Mouse (Mus musculus) spleen, adult 2 months (tissue): ENCODE results near the gene Ube2e1. TPM values are rescaled to one million over a fixed set of nuclear protein-coding genes. Genes with fewer than 3 reads are reported as not detected.
A peak's percentile ranks its signal among the peaks of the same experiment; 100 is the strongest.

ENCODE experiments used
- DNase-seq, 2 experiments: peaks; one replicate each; pipeline versions ENCODE4 v3.0.0 to v3.0.0-alpha.2; 2012 to 2021; ENCODE audit warnings: low spot score in 2 of 2, low read depth in 1 of 2
- H3K27ac ChIP-seq: fragments of 200-500 bp; 2 replicates; pipeline ENCODE4 v1.5.1; 2012; ENCODE audit warnings: low read length, inconsistent platforms; ENCODE audit not compliant: insufficient read depth
- H3K27me3 ChIP-seq: fragments of 200-500 bp; 2 replicates; pipeline ENCODE4 v1.6.1; 2012; ENCODE audit warnings: mild to moderate bottlenecking, moderate library complexity, low read length, inconsistent platforms; ENCODE audit not compliant: control insufficient read depth, insufficient read depth
- H3K36me3 ChIP-seq: fragments of 200-500 bp; 2 replicates; pipeline ENCODE4 v1.6.1; 2012; ENCODE audit warnings: mild to moderate bottlenecking, low read length, inconsistent platforms; ENCODE audit not compliant: control insufficient read depth, insufficient read depth
- H3K4me1 ChIP-seq: fragments of 200-500 bp; 2 replicates; pipeline ENCODE4 v1.6.1; 2011; ENCODE audit warnings: inconsistent platforms; ENCODE audit not compliant: control insufficient read depth, insufficient read depth, insufficient read length
- H3K4me3 ChIP-seq: fragments of 200-500 bp; 2 replicates; pipeline ENCODE4 v1.5.1; 2011; ENCODE audit warnings: mild to moderate bottlenecking, inconsistent platforms; ENCODE audit not compliant: insufficient read depth, insufficient read length; ENCODE audit errors: extremely low read depth
- CTCF ChIP-seq: fragments of 200-500 bp; IDR thresholded peaks from 2 replicates; pipeline ENCODE4 v1.5.1; 2011; ENCODE audit warnings: mild to moderate bottlenecking, inconsistent platforms; ENCODE audit not compliant: insufficient read depth, insufficient read length, insufficient replicate concordance; ENCODE audit errors: extremely low read depth
- POLR2A ChIP-seq: fragments of 200-500 bp; IDR thresholded peaks from 2 replicates; pipeline ENCODE4 v1.6.1; 2011; ENCODE audit warnings: low read depth, low read length, inconsistent platforms
- WGBS: fragments of 180-500 bp; shearing (Covaris S2); methylation state at CpG from one replicate; pipeline ENCODE4 v1.1.7; 2018; 5-methylcytosine and 5-hydroxymethylcytosine counted together
- polyA plus RNA-seq: library from polyadenylated mRNA; depleted of rRNA; stranded (reverse); fragments of >200 nt; gene quantifications from 2 replicates; pipeline ENCODE4 v1.2.3, GENCODE M21; 2012; rRNA removed

Gene Ube2e1
- polyA plus RNA-seq = 11.8 and 12.7 TPM in 2 replicates

DNA sequence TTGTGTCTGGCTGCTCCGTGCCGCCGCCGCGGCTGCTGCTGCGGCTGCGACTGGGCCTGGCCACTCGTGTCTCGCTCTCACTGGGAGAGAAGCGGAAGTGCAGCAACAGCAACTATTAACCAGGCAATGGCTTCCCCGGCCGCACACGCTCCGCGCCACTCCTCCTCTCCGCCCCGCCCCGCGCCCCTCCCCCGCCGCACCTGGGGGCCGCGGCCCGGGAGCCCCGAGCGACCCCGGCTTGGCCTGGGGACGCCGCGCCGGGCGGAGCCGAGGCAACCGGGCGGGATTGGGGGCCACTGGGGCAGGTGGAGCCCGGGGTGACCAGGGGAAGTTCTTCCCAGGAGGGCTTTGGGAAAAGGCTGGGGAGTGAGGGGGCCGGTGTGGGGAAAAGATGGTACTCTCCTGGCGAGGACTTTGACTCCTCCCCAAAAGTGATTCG lies at the start of gene Ube2e1:
TSS of gene Ube2e1 (minus strand) at position 167 of the 439 bp plus-strand sequence.
- Histone ChIP-seq H3K36me3 (peaks cover 3% of the 10 kb centered on the region; the same call in 1 of the 2 replicates), H3K4me3 (peak within 1 kb of the TSS; percentile 80), H3K27ac (no peak within 1 kb of the TSS; the same call in 1 of the 2 replicates), H3K4me1 (peaks cover 9% of the 10 kb centered on the region), H3K27me3 (no peaks in the 10 kb centered on the region)
- TF ChIP-seq CTCF (no peak), POLR2A (peak; percentile 66)
- peak; percentile 47 to 72 for DNase-seq
- WGBS = under 1% methylated on average over 36 of the region's 39 CpGs

DNA sequence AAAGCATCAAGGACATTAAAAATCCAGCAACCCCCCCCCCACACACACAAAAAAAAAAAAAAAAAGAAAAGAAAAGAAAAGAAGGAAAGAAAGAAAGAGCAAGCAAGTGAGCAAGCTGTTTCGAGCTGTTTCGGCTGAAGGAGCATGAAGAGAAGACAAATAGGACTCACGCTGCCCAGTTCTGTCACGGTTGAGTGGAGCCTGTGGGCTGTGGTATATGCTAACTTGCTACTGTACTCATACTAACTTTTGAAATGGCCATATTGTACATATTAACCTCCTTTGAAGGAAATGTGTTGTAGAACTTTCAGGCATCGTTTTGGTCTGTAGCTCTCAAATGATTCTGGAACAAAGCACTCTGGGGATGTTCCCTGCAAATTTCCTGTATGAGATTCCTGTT lies 48.2 kb upstream of the Ube2e1 start:
- Histone ChIP-seq H3K36me3 (no peaks in the 10 kb centered on the region), H3K27ac (no peak overlapping the region), H3K27me3 (no peaks in the 10 kb centered on the region), H3K4me1 (no peaks in the 10 kb centered on the region), H3K4me3 (no peak overlapping the region)
- 45% methylated on average over 5 of the region's 5 CpGs for WGBS
- DNase-seq = peak in 1 of 2 experiments; percentile 11
- TF ChIP-seq POLR2A = no peak
- no peak for TF ChIP-seq CTCF

DNA sequence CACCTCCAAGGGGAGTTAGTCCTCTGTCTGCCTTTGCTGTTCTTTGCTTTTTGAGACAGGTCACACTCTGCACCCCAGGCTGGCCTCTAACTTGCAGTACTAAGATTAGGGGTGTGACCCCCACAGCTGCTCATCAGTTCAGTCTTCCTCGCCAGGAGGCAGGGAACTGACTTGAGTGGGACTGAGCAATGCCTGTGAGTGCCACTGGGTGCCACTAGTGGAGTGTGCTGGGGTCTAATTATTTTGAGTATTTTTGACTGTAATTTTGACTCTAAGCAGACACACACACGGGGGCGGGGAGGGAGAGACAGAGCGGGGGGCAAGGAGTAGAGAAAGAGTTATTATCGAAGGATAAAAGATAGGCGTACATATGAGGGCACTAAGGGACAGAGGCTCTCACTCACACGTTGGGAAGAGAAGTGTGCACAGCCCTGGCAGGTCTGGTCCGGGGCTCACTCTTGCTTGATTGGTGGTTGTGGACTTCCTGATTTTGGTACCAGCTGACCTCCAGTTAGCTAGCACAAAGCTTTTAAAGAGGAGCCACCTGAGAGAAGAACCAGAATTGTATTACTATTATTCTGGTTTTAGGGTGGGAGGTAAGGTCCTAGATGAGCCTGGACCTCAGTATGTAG lies 46.4 kb upstream of the Ube2e1 start:
- no peak overlapping the region for H3K27ac ChIP-seq
- no peak for DNase-seq
- WGBS = 47% methylated on average over 8 of the region's 8 CpGs
- TF ChIP-seq POLR2A = no peak
- no peak for TF ChIP-seq CTCF
- H3K4me3 ChIP-seq = no peak overlapping the region
- no peaks in the 10 kb centered on the region for H3K27me3 ChIP-seq
- H3K36me3 ChIP-seq = no peaks in the 10 kb centered on the region
- no peaks in the 10 kb centered on the region for H3K4me1 ChIP-seq

DNA sequence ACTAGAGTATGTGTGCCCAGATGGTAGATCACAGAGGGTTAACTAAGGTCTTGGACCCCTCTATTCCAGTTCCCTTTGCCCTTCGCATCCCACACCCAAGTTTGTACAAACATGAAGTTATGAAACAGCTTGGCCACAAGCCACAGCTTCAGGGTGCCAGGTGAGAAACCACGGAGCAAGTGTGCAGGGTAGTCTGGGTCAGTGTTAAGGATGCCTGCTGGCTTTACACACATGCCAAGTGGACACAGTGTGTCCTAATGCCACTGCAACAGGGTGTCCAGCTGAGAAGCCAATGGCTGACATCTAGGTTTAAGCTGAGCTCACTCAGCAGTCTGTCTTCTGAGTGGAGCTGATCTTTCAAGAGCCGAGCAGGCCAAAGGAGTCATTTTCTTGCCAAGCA lies 44.5 kb upstream of the Ube2e1 start:
- no peak overlapping the region for H3K27ac ChIP-seq
- H3K36me3 ChIP-seq = no peaks in the 10 kb centered on the region
- no peak for DNase-seq
- no peaks in the 10 kb centered on the region for H3K27me3 ChIP-seq
- no peak overlapping the region for H3K4me3 ChIP-seq
- no peaks in the 10 kb centered on the region for H3K4me1 ChIP-seq
- 64% methylated on average over 3 of the region's 3 CpGs for WGBS
- TF ChIP-seq CTCF = no peak
- no peak for TF ChIP-seq POLR2A

DNA sequence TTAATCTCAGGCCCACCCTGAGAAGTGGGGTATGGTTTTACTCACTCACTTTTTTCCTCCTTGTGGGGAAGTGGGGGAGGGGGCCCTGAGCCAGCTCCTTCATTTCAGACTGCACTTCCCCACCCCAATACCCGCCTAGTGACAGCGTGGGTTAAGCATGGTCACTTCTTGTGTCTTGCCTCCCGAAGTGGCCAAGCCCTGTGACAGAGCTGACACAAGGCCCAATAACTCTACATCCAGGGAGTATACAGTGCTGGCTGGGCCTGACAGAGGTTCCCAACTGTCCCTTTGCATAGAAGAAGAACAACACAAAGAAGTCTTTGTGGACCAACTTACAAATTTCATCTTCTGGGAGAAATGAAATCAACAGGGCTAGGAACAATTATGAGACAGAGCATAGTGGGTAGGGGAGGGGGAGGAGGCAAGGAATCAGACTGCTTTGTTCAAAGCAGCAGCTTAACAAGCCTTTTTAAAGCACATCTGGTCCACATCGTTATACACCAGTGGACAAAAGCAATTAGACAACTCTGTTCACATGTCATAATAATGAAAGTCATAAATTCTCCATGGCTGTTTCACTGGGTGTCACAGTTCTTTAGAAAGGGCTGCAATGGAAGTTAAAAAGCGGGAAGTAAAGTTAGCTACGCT lies 42.2 kb upstream of the Ube2e1 start:
- H3K27ac ChIP-seq = no peak overlapping the region
- H3K36me3 ChIP-seq = no peaks in the 10 kb centered on the region
- WGBS = 72% methylated on average over 6 of the region's 6 CpGs
- H3K4me3 ChIP-seq = no peak overlapping the region
- TF ChIP-seq POLR2A (no peak), CTCF (no peak)
- H3K4me1 ChIP-seq = no peaks in the 10 kb centered on the region
- H3K27me3 ChIP-seq = no peaks in the 10 kb centered on the region
- DNase-seq = no peak

DNA sequence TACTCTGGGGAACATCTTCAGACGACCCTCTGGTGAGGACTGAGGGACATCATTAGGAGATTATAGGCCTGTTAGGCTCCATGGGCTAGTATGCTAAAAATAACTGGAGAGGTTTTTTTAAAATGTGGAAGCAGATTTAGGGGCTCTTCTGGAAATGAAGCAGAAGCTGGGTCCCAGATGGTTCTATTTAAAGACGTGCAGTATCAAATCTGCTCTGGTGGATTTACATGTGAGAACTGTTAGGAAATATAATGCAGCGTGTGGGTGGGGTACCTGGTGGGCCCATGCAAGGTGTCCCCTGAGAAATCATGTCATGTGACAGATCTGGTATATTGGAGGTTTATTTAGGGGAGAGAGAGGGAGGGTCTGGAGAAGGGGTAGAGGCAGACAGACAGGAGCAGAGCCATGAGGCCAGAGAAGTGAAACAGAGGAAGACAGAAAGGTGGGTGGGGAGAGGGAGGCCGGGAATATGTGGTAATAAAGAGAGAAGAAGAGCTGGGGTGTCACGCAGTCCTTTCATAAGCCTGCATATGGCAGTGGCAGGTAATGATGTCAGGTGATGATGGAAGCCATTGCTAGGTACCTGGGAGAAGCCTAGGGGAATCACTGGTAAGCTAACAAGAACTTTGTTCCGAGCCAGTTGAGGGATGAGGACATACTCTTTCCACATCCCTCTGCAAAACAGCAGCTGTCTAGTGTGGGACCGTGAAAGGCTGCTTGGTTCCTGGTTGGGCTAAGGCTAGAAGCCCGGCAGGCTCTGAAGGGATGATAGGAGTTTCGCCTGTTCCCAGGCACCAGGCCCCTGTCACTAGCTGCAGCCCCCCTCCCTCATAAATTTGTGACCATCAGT lies 41.3 kb upstream of the Ube2e1 start:
- H3K4me1 ChIP-seq = no peaks in the 10 kb centered on the region
- 82% methylated on average over 9 of the region's 9 CpGs for WGBS
- no peak overlapping the region for H3K27ac ChIP-seq
- TF ChIP-seq CTCF (no peak), POLR2A (no peak)
- H3K36me3 ChIP-seq = no peaks in the 10 kb centered on the region
- no peak for DNase-seq
- H3K4me3 ChIP-seq = no peak overlapping the region
- no peaks in the 10 kb centered on the region for H3K27me3 ChIP-seq
